ENCODE assay signal across 33 mouse cellular contexts in genomic region chr2:87480207-87480606, GRCm38 (mm10). TPM values are rescaled to one million over a fixed set of nuclear protein-coding genes. Genes with fewer than 3 reads are reported as not detected.
DNase-seq lines count a peak whose midpoint lies in the region; TF ChIP-seq lines count a peak whose summit lies in the region.
"Had no signal": no experiment of that assay in that cellular context is flagged by ENCODE, and none has a peak within 500 bp of the region (broad histone marks: within the 10 kb centered on the region; RNA-seq: fewer than 3 reads in every experiment).

No protein-coding gene starts in this region.

- no peak overlapping the region for H3K4me3 ChIP-seq in heart, adult 2 months
- no peak overlapping the region for H3K4me3 ChIP-seq in left cerebral cortex, adult 2 months
- no peak overlapping the region for H3K4me3 ChIP-seq in cortical plate, adult 2 months (ENCODE audit: insufficient read depth, low read length)
- no peak overlapping the region for H3K4me3 ChIP-seq in embryonic facial prominence, embryonic 10.5 days
- H3K4me3 ChIP-seq: forebrain, embryonic 15.5 days; heart, embryonic 12.5 days; hindbrain, embryonic 12.5 days; myocyte had no signal

- TF ChIP-seq CTCF in heart, adult 2 months (IDR thresholded peaks at IDR 0.05): peak; percentile 38
- TF ChIP-seq CTCF in left cerebral cortex, adult 2 months (IDR thresholded peaks at IDR 0.05): peak; percentile 7
- TF ChIP-seq CTCF in cortical plate, adult 2 months (IDR thresholded peaks at IDR 0.05; ENCODE audit: extremely low read depth, insufficient read depth, low read length): 0 out of 2 replicates have a peak, but pooled peaks have one; percentile 1

- intact Hi-C loops in heart, adult 2 months (cut with DNase I): no loop called here
- intact Hi-C loops in left cerebral cortex, adult 2 months (cut with DNase I): no loop called here

- H3K27ac ChIP-seq in heart, adult 2 months: no peak overlapping the region
- no peak overlapping the region for H3K27ac ChIP-seq in left cerebral cortex, adult 2 months
- H3K27ac ChIP-seq in cortical plate, adult 2 months (ENCODE audit: insufficient read depth, low read length): no peak overlapping the region
- no peak overlapping the region for H3K27ac ChIP-seq in embryonic facial prominence, embryonic 10.5 days (replicated peaks)
- H3K27ac ChIP-seq: forebrain, embryonic 15.5 days; hindbrain, embryonic 12.5 days had no signal

- H3K36me3 ChIP-seq in heart, adult 2 months (ENCODE audit: control insufficient read depth, insufficient read depth, low read length): no peaks in the 10 kb centered on the region
- no peaks in the 10 kb centered on the region for H3K36me3 ChIP-seq in embryonic facial prominence, embryonic 10.5 days (replicated peaks)
- H3K36me3 ChIP-seq: forebrain, embryonic 15.5 days; heart, embryonic 12.5 days; hindbrain, embryonic 12.5 days had no signal

- TF ChIP-seq POLR2A in heart, adult 2 months (IDR thresholded peaks at IDR 0.05; ENCODE audit: insufficient read depth, low read depth, low read length): no peak
- TF ChIP-seq POLR2A in cortical plate, adult 2 months (IDR thresholded peaks at IDR 0.05; ENCODE audit: extremely low read depth, insufficient read depth, low read length): no peak

- no peaks in the 10 kb centered on the region for H3K27me3 ChIP-seq in heart, adult 2 months (ENCODE audit: control insufficient read depth, insufficient read depth, low read length)
- no peaks in the 10 kb centered on the region for H3K27me3 ChIP-seq in embryonic facial prominence, embryonic 10.5 days (replicated peaks; ENCODE audit: low read depth, poor library complexity, severe bottlenecking)
- H3K27me3 ChIP-seq: forebrain, embryonic 15.5 days; heart, embryonic 12.5 days; hindbrain, embryonic 12.5 days had no signal

- H3K9me3 ChIP-seq in embryonic facial prominence, embryonic 10.5 days: no peaks in the 10 kb centered on the region
- H3K9me3 ChIP-seq: forebrain, embryonic 15.5 days; heart, embryonic 12.5 days; hindbrain, embryonic 12.5 days had no signal

- TF ChIP-seq EP300 in heart, adult 2 months (IDR thresholded peaks at IDR 0.05; ENCODE audit: insufficient read depth, low read depth, low read length): no peak

- no peak overlapping the region for H3K9ac ChIP-seq in heart, adult 2 months (ENCODE audit: low read depth, low read length)
- H3K9ac ChIP-seq: forebrain, embryonic 15.5 days; heart, embryonic 12.5 days; hindbrain, embryonic 12.5 days had no signal

- no peaks in the 10 kb centered on the region for H3K79me2 ChIP-seq in heart, adult 2 months (replicated peaks; ENCODE audit: control insufficient read depth, insufficient read depth, low read length)

- H3K4me1 ChIP-seq in heart, adult 2 months (ENCODE audit: control insufficient read depth, insufficient read depth, low read length): no peaks in the 10 kb centered on the region
- no peaks in the 10 kb centered on the region for H3K4me1 ChIP-seq in cortical plate, adult 2 months (ENCODE audit: control insufficient read depth, insufficient read depth, low read length)
- H3K4me1 ChIP-seq in embryonic facial prominence, embryonic 10.5 days: no peaks in the 10 kb centered on the region
- H3K4me1 ChIP-seq: forebrain, embryonic 15.5 days; heart, embryonic 12.5 days; hindbrain, embryonic 12.5 days had no signal

- DNase-seq in heart, adult 2 months: no peak
- no peak for DNase-seq in heart, adult 8-10 months (ENCODE audit: low spot score)
- DNase-seq in left cerebral cortex, adult 2 months (ENCODE audit: extremely low spot score in 1 of 2, low spot score in 2 of 2): no peak
- no peak for DNase-seq in left cerebral cortex, adult 18-20 months (ENCODE audit: low spot score in 2 of 2)
- DNase-seq in ES-CJ7 (ENCODE audit: low read depth, low spot score): peak; percentile 92
- no peak for DNase-seq in embryonic facial prominence, embryonic 10.5 days (ENCODE audit: low spot score)
- DNase-seq in layer of hippocampus, adult 8-10 months (ENCODE audit: low spot score in 2 of 2): no peak
- DNase-seq: adrenal gland, postnatal 14 days; cerebellum, adult 18-20 months; cerebellum, postnatal 25 days; gastrocnemius, postnatal 25 days; heart, postnatal 14 days; kidney, postnatal 10 days; right cerebral cortex, postnatal 25 days; thymus, adult 18-20 months; thymus, postnatal 4 days had no signal

RNA-seq across cellular contexts. Expression of gene Pramel7, which starts 16.7 kb away (rescaled TPM):
- total RNA-seq in heart, adult 2 months (2021): not detected
- polyA plus RNA-seq in heart, adult 2 months (2012; rRNA removed): not detected in 2 replicates
- total RNA-seq in heart, adult 8-10 months (2022): not detected
- total RNA-seq in left cerebral cortex, adult 2 months (2021): not detected
- not detected for total RNA-seq in left cerebral cortex, adult 18-20 months (2021)
- polyA plus RNA-seq in cortical plate, adult 2 months (2012; rRNA removed): not detected in 2 replicates
- polyA plus RNA-seq in embryonic facial prominence, embryonic 10.5 days (2016; fragmentation: Nextera tagmentation; extraction: Ambion mirVana): not detected in 2 replicates
- total RNA-seq in layer of hippocampus, adult 8-10 months (2022): not detected
- total RNA-seq: adrenal gland, postnatal 14 days; gastrocnemius, postnatal 25 days; heart, postnatal 14 days; layer of hippocampus, postnatal 10 days; left cerebral cortex, postnatal 14 days had no signal
- polyA plus RNA-seq: activated CD4-positive, CD25-positive, alpha-beta regulatory T cell, adult 4 months; embryonic facial prominence, embryonic 14.5 days; forebrain, embryonic 15.5 days; heart, embryonic 12.5 days; hindbrain, embryonic 12.5 days; intestine, embryonic 14.5 days; limb, embryonic 14.5 days; liver, embryonic 16.5 days; lung, postnatal 0 days; midbrain, embryonic 11.5 days; myocyte; neural tube, embryonic 14.5 days; spleen, adult 2 months; stomach, embryonic 14.5 days had no signal

RNA-seq across cellular contexts. Expression of gene Pramel6, which starts 26.2 kb away (rescaled TPM):
- not detected for total RNA-seq in heart, adult 2 months (2021)
- not detected in 2 replicates for polyA plus RNA-seq in heart, adult 2 months (2012; rRNA removed)
- not detected for total RNA-seq in heart, adult 8-10 months (2022)
- not detected for total RNA-seq in left cerebral cortex, adult 2 months (2021)
- total RNA-seq in left cerebral cortex, adult 18-20 months (2021): not detected
- not detected in 2 replicates for polyA plus RNA-seq in cortical plate, adult 2 months (2012; rRNA removed)
- polyA plus RNA-seq in embryonic facial prominence, embryonic 10.5 days (2016; fragmentation: Nextera tagmentation; extraction: Ambion mirVana): not detected in 2 replicates
- total RNA-seq in layer of hippocampus, adult 8-10 months (2022): not detected
- total RNA-seq: adrenal gland, postnatal 14 days; gastrocnemius, postnatal 25 days; heart, postnatal 14 days; layer of hippocampus, postnatal 10 days; left cerebral cortex, postnatal 14 days had no signal
- polyA plus RNA-seq: activated CD4-positive, CD25-positive, alpha-beta regulatory T cell, adult 4 months; embryonic facial prominence, embryonic 14.5 days; forebrain, embryonic 15.5 days; heart, embryonic 12.5 days; hindbrain, embryonic 12.5 days; intestine, embryonic 14.5 days; limb, embryonic 14.5 days; liver, embryonic 16.5 days; lung, postnatal 0 days; midbrain, embryonic 11.5 days; myocyte; neural tube, embryonic 14.5 days; spleen, adult 2 months; stomach, embryonic 14.5 days had no signal

RNA-seq across cellular contexts. Expression of gene Olfr1126, which starts 26.4 kb away (rescaled TPM):
- not detected for total RNA-seq in heart, adult 2 months (2021)
- not detected in 2 replicates for polyA plus RNA-seq in heart, adult 2 months (2012; rRNA removed)
- total RNA-seq in heart, adult 8-10 months (2022): not detected
- total RNA-seq in left cerebral cortex, adult 2 months (2021): not detected
- not detected for total RNA-seq in left cerebral cortex, adult 18-20 months (2021)
- polyA plus RNA-seq in cortical plate, adult 2 months (2012; rRNA removed): not detected in 2 replicates
- polyA plus RNA-seq in embryonic facial prominence, embryonic 10.5 days (2016; fragmentation: Nextera tagmentation; extraction: Ambion mirVana): not detected in 2 replicates
- not detected for total RNA-seq in layer of hippocampus, adult 8-10 months (2022)
- total RNA-seq: adrenal gland, postnatal 14 days; gastrocnemius, postnatal 25 days; heart, postnatal 14 days; layer of hippocampus, postnatal 10 days; left cerebral cortex, postnatal 14 days had no signal
- polyA plus RNA-seq: activated CD4-positive, CD25-positive, alpha-beta regulatory T cell, adult 4 months; embryonic facial prominence, embryonic 14.5 days; forebrain, embryonic 15.5 days; heart, embryonic 12.5 days; hindbrain, embryonic 12.5 days; intestine, embryonic 14.5 days; limb, embryonic 14.5 days; liver, embryonic 16.5 days; lung, postnatal 0 days; midbrain, embryonic 11.5 days; myocyte; neural tube, embryonic 14.5 days; spleen, adult 2 months; stomach, embryonic 14.5 days had no signal

RNA-seq across cellular contexts. Expression of gene Olfr1124, which starts 50.1 kb away (rescaled TPM):
- not detected for total RNA-seq in heart, adult 2 months (2021)
- not detected in 2 replicates for polyA plus RNA-seq in heart, adult 2 months (2012; rRNA removed)
- total RNA-seq in heart, adult 8-10 months (2022): not detected
- total RNA-seq in left cerebral cortex, adult 2 months (2021): not detected
- not detected for total RNA-seq in left cerebral cortex, adult 18-20 months (2021)
- polyA plus RNA-seq in cortical plate, adult 2 months (2012; rRNA removed): not detected in 2 replicates
- 0.06 and 0.14 TPM in 2 replicates for polyA plus RNA-seq in embryonic facial prominence, embryonic 10.5 days (2016; fragmentation: Nextera tagmentation; extraction: Ambion mirVana)
- not detected for total RNA-seq in layer of hippocampus, adult 8-10 months (2022)
- total RNA-seq: adrenal gland, postnatal 14 days; gastrocnemius, postnatal 25 days; heart, postnatal 14 days; layer of hippocampus, postnatal 10 days; left cerebral cortex, postnatal 14 days had no signal
- polyA plus RNA-seq: forebrain, embryonic 15.5 days; heart, embryonic 12.5 days; limb, embryonic 14.5 days; liver, embryonic 16.5 days; lung, postnatal 0 days; midbrain, embryonic 11.5 days; myocyte; spleen, adult 2 months; stomach, embryonic 14.5 days had no signal

RNA-seq across cellular contexts. Expression of gene Olfr153, which starts 51.4 kb away (rescaled TPM):
- not detected for total RNA-seq in heart, adult 2 months (2021)
- polyA plus RNA-seq in heart, adult 2 months (2012; rRNA removed): 0.08 TPM in 1 of 2 replicates, not detected in the other
- not detected for total RNA-seq in heart, adult 8-10 months (2022)
- total RNA-seq in left cerebral cortex, adult 2 months (2021): under 1 TPM in 1 of 2 experiments, not detected in 1; 0.37 TPM
- total RNA-seq in left cerebral cortex, adult 18-20 months (2021): not detected
- polyA plus RNA-seq in cortical plate, adult 2 months (2012; rRNA removed): not detected in 2 replicates
- polyA plus RNA-seq in embryonic facial prominence, embryonic 10.5 days (2016; fragmentation: Nextera tagmentation; extraction: Ambion mirVana): not detected in 2 replicates
- under 1 TPM in 2 of 4 experiments, not detected in 2; 0.33 to 0.49 TPM for total RNA-seq in layer of hippocampus, adult 8-10 months (2022)
- total RNA-seq: adrenal gland, postnatal 14 days; gastrocnemius, postnatal 25 days; heart, postnatal 14 days; layer of hippocampus, postnatal 10 days; left cerebral cortex, postnatal 14 days had no signal
- polyA plus RNA-seq: activated CD4-positive, CD25-positive, alpha-beta regulatory T cell, adult 4 months; embryonic facial prominence, embryonic 14.5 days; forebrain, embryonic 15.5 days; heart, embryonic 12.5 days; hindbrain, embryonic 12.5 days; intestine, embryonic 14.5 days; limb, embryonic 14.5 days; liver, embryonic 16.5 days; lung, postnatal 0 days; midbrain, embryonic 11.5 days; myocyte; neural tube, embryonic 14.5 days; spleen, adult 2 months; stomach, embryonic 14.5 days had no signal
